25 mouse cellular contexts compared by ENCODE assay signal in the genomic region with DNA sequence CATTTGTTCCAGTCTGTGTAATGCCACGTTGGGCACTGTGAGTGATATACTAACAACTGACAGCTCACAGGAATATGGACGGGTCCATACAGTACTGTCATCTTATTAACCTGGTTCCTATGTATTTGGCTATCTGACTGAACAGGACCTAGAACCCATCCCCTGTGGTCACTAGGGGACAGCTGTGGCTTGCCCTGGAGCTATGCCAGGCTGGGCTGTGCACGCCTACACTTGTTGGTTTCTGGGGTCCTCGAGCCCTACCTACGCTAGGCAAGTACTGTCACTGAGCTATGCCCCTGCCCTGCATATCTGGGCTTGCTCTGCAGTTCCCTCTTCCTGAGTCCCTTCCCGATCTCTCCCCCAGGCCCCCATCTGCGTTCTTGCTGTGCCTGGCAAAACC. TPM values are rescaled to one million over a fixed set of nuclear protein-coding genes. Genes with fewer than 3 reads are reported as not detected.
DNase-seq lines count a peak whose midpoint lies in the region; ATAC-seq and TF ChIP-seq lines count a peak whose summit lies in the region.
"Had no signal": no experiment of that assay in that cellular context is flagged by ENCODE, and none has a peak within 500 bp of the region (broad histone marks: within the 10 kb centered on the region; RNA-seq: fewer than 3 reads in every experiment).

No protein-coding gene starts in this region.

- no peak for TF ChIP-seq CTCF in gastrocnemius, adult 2 months (IDR thresholded peaks at IDR 0.05)

- no peak overlapping the region for H3K9ac ChIP-seq in heart, embryonic 15.5 days
- H3K9ac ChIP-seq: forebrain, embryonic 15.5 days; hindbrain, embryonic 14.5 days had no signal

- H3K4me1 ChIP-seq in heart, embryonic 15.5 days (replicated peaks): peaks cover 47% of the 10 kb centered on the region

- intact Hi-C loops in gastrocnemius, adult 2 months (cut with DNase I): no loop called here
- intact Hi-C loops in heart, postnatal 14 days (cut with DNase I): no loop called here

- H3K4me2 ChIP-seq in heart, embryonic 15.5 days: no peak overlapping the region
- H3K4me2 ChIP-seq: forebrain, embryonic 15.5 days; heart, embryonic 11.5 days; hindbrain, embryonic 14.5 days had no signal

- H3K27me3 ChIP-seq in heart, embryonic 15.5 days: no peaks in the 10 kb centered on the region
- H3K27me3 ChIP-seq: forebrain, embryonic 15.5 days had no signal

- peak overlapping the region; percentile 99 for H3K27ac ChIP-seq in gastrocnemius, adult 2 months
- H3K27ac ChIP-seq in heart, embryonic 15.5 days: 0 out of 2 replicates have a peak overlapping the region, but pooled peaks have one; percentile 5
- H3K27ac ChIP-seq: forebrain, embryonic 15.5 days; hindbrain, embryonic 14.5 days; hindbrain, postnatal 0 days had no signal

- no peak for ATAC-seq in heart, embryonic 15.5 days (replicated peaks; ENCODE audit: insufficient number of reproducible peaks, insufficient read depth, low FRiP score, low read depth)
- ATAC-seq: CD4-positive, CD25-positive, alpha-beta regulatory T cell, adult 4 months; forebrain, embryonic 15.5 days; hindbrain, postnatal 0 days; inflammation-experienced regulatory T-cells, adult 6 months; intestine, embryonic 16.5 days had no signal

- peaks cover 12% of the 10 kb centered on the region for H3K36me3 ChIP-seq in heart, embryonic 15.5 days

- no peaks in the 10 kb centered on the region for H3K9me3 ChIP-seq in heart, embryonic 15.5 days (replicated peaks)
- H3K9me3 ChIP-seq: forebrain, embryonic 15.5 days had no signal

- WGBS in heart, embryonic 15.5 days: 71% methylated on average over 7 of the region's 7 CpGs

- H3K4me3 ChIP-seq in gastrocnemius, adult 2 months: no peak overlapping the region
- H3K4me3 ChIP-seq in heart, embryonic 15.5 days: no peak overlapping the region
- H3K4me3 ChIP-seq: forebrain, embryonic 15.5 days had no signal

- DNase-seq in gastrocnemius, adult 2 months: peak; percentile 43
- no peak for DNase-seq in gastrocnemius, adult 18-20 months (ENCODE audit: low spot score)
- no peak for DNase-seq in heart, postnatal 14 days
- DNase-seq in testis, postnatal 10 days (ENCODE audit: low spot score): peak; percentile 55
- DNase-seq in testis, postnatal 14 days (ENCODE audit: low spot score): no peak
- DNase-seq: adrenal gland, adult 2 months; adrenal gland, postnatal 14 days; cerebellum, adult 11 months; cerebellum, adult 2 months; cerebellum, adult 9-11 months; cerebellum, postnatal 25 days; gastrocnemius, postnatal 14 days; heart, adult 18-20 months; heart, postnatal 10 days; kidney, adult 18-20 months had no signal

RNA-seq across cellular contexts. Expression of a gene that starts 4.6 kb away (rescaled TPM):
- 100 to 1,000 TPM; 652 to 780 TPM for total RNA-seq in gastrocnemius, adult 2 months (2021)
- 100 to 1,000 TPM; 737 to 833 TPM for total RNA-seq in gastrocnemius, adult 18-20 months (2021)
- 72.4 and 82.5 TPM in 2 replicates for polyA plus RNA-seq in heart, embryonic 15.5 days (2015; fragmentation: Nextera tagmentation; extraction: Ambion mirVana)
- 100 to 1,000 TPM; 367 to 392 TPM for total RNA-seq in heart, postnatal 14 days (2021)

RNA-seq across cellular contexts. Expression of a gene that starts 17.0 kb away (rescaled TPM):
- 10 to 100 TPM; 29.1 to 34.3 TPM for total RNA-seq in gastrocnemius, adult 2 months (2021)
- total RNA-seq in gastrocnemius, adult 18-20 months (2021): 10 to 100 TPM; 29.5 to 34.0 TPM
- 230 and 277 TPM in 2 replicates for polyA plus RNA-seq in heart, embryonic 15.5 days (2015; fragmentation: Nextera tagmentation; extraction: Ambion mirVana)
- 10 to 100 TPM; 65.7 to 69.2 TPM for total RNA-seq in heart, postnatal 14 days (2021)

RNA-seq across cellular contexts. Expression of a gene that starts 46.3 kb away (rescaled TPM):
- 1 to 10 TPM in 1 of 2 experiments, under 1 TPM in 1; 0.56 to 1.2 TPM for total RNA-seq in gastrocnemius, adult 2 months (2021)
- 1 to 10 TPM in 1 of 2 experiments, under 1 TPM in 1; 0.57 to 1.1 TPM for total RNA-seq in gastrocnemius, adult 18-20 months (2021)
- polyA plus RNA-seq in heart, embryonic 15.5 days (2015; fragmentation: Nextera tagmentation; extraction: Ambion mirVana): 8.9 and 9.2 TPM in 2 replicates
- 1 to 10 TPM; 2.1 to 2.2 TPM for total RNA-seq in heart, postnatal 14 days (2021)
- total RNA-seq: common myeloid progenitor, adult 5-6 weeks; hematopoietic stem cell, adult 5-6 weeks had no signal
- polyA plus RNA-seq: CD4-positive, CD25-positive, alpha-beta regulatory T cell, adult 4 months; inflammation-experienced regulatory T-cells, adult 6 months had no signal

Comparison
In these comparisons a context has a peak if more than half of its experiments do, and no peak if none do; other contexts are left out.
1. DNase-seq: peak in gastrocnemius, adult 2 months (single experiment) and testis, postnatal 10 days (single experiment); none in gastrocnemius, adult 18-20 months (single experiment), heart, postnatal 14 days (0 of 2) and testis, postnatal 14 days (single experiment).